Mouse (Mus musculus): Measurements from ENCODE around the gene Gtdc1. TPM values are rescaled to one million over a fixed set of nuclear protein-coding genes. Genes with fewer than 3 reads are reported as not detected.

Gene Gtdc1
- total RNA-seq, 1 experiment from 2014 or later, result 11.2 TPM

DNA sequence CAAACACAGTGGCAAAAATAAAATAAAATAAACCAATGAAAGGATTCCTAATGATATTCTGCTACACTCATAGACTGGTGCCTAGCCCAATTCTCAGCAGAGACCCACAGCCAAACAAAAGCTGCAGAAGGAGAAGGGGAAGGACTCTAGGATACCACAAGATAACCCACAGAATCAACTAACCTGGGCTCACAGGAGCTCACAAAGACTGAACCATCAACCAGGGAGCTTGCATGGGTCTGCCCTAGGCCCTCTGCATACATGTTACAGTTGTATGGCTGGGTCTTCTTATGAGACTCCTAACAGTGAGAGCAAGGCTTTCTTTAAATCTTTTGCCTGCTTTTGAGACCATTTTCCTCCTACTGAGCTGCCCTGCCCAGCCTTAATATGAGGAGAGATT lies 2.8 kb downstream of the Gtdc1 start:
- no peak for DNase-seq

DNA sequence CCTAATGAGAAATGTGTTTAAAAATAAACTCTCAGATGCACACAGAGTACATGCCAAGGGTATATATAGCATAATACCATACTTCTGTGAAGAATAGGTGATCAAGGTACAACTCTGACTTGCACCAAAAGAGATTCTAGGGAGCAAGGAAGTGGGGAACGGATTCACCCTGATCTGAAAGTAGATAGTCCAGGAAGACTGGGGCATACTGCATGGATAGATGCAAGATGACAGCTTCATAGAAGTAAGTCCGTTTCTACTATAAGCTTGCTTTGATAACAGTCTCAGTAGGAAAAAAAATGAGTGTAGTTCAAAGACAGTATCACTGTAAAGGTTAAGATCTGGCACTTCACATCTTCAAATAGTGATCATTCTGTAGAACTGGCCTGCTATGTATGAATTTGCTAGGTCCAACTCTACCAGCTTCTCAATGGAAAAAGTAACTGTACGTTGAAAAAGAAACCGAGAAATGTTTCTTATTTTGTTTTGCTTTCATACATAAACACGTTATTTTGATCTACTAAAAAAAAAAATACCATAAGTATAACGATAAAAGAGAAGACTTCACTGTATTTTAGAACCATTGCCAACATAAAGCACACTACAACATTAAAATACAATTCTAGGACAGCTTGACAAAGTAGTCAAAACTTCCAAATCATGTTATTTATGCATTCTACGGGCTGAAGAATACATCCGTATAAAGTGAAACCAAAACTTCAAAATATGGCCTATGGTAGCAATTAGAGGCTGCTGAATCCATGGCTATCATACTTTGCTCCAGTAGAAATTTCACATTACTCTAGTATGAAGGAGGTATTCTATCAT lies 4.2 kb downstream of the Gtdc1 start:
- DNase-seq, result no peak

DNA sequence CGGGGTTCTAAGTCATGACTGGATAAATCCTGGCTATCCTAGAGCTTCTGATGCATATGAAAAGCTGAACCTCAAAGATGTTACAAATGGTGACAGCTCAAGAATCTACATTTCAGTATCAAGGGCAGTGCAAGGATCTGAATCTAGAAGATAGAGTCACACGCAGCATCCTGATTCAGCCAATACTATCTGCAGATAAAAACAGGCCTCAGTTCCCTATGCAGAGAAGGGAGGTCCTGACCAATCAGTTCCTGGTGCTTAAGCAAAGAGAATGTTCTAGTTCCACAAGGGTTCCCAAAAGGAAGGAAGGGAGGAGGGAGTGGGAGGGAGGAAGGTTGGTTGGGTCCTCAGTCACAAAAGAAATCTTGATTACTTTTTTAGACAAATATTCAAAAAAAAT lies 5.0 kb downstream of the Gtdc1 start:
- no peak for DNase-seq

DNA sequence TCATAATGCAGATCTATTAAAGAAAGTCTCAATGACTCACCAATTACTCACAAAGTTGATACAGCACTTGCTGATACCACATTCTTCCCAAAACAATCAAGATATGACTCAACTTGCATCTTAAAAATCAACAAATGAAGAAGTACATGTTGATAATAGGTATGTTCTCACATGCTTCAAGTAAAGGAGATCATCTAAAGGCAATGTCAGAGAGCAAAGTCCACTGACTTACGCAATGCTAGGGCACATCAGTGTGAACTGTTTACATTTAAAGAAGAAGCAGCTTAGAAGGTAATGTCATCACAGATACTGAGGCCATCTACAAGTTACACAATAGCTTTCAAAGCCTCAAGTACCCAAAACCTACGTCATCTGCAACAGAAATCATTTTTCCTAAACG lies 7.0 kb downstream of the Gtdc1 start:
- DNase-seq, result no peak

DNA sequence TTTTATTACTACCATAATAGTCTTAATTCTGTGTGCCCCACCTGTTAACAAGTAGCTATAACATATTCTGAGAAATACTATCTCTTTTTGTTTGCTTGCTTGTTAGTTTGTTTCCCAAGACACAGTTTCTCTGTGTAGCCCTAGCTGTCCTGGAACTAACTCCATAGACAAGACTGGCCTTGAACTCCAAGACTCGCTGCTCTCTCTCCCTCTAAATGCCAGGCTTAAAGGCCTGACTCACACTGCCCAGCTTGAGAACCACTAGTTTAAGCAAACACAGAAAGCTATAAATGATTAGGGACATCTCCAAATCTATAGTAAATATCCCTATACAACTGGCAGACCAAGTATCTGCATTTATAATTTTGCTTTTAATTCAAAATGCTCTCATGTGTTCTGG lies 8.1 kb downstream of the Gtdc1 start:
- no peak for DNase-seq

DNA sequence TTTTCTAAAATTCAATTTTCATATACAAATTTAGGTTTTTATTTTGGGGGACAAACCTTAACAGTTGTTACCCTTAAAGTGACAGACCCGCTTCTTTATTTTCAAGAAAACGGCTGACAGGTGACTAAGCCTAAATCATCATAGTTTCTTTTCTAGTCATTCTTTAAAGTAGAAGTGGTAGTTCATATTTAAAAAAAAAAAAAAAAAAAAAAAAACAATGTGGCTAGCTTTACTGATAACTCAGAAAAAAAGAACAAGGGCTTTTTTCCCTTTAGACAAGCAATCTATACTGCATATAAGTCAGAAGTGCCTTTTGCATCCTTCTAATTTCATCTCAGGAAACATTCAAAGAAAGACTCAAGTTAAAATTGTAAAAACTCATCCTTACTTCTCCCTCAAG lies 8.7 kb downstream of the Gtdc1 start:
- no peak for DNase-seq

DNA sequence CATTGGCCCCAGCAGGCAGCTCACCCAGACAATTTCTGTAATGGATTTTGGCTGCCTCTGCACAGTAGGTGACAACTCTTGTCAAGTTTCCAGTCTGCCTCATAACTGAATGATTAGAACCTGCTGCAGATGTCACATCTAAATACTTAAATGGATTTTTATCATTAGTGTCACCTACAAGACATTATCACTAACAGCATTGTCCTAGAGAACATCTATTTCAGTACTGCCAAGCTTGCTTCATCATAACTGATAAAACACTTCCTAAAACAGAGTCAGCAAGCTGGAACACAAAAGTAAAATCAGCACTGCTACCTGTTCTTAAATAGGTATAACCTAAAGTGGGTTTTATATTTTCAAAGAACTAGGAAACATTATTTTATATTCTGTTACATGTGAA lies 11.2 kb downstream of the Gtdc1 start:
- DNase-seq, result no peak

DNA sequence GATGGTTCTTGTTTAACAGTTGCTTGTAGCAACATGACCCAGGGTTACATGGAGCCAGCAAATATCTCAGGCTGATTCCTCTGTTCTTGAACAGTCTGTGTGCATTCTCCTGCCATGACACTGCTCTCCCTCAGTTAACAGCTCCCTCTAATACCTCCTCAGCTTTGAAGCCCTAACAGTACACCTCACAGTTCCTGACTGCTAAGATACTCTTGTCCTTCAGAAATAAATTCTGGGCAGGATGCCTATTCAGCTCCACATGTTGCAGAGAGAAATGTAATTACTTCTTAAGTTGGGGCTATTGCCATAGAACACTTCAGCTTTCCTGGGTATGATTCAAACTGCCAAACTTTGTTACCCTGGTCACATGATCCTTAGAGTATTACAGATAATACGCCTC lies 29.7 kb downstream of the Gtdc1 start:
- DNase-seq, result no peak

DNA sequence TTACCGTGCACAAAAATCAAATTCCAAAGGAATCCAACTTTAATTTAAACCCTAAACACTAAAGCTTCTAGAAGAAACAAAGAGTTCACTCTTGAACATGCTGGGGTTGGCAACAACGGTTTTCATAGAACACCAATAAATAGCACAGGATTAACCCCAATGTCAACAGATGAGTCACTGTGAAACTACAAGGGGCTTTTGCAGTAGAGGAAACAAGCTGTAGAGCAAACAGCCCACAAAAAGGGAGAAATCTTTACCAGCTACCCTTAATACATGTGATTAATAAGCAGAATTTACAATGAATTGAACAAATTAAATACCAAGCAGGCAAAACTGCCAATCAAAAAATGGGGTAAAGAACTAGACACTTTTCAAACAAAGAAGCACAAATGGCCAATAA lies 53.7 kb downstream of the Gtdc1 start:
- DNase-seq, result no peak

DNA sequence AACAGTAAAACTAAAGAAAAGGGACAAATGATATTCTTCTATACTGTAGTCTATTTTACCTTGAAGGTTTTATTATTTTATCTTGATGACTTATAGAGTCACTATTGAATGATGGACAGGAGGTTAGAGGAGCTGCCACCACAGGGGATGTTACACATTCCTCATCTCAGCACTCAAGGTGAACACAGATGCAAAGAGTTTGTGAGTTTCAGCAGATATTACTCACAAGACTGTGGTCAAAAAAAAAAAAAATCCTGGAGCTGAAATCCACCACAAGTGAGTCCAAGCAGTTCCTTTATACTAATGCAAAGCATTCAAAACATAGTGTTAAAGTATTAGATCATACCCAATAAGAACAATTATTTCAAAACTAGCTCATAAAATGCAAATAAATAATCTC lies 62.7 kb downstream of the Gtdc1 start:
- DNase-seq, result no peak

DNA sequence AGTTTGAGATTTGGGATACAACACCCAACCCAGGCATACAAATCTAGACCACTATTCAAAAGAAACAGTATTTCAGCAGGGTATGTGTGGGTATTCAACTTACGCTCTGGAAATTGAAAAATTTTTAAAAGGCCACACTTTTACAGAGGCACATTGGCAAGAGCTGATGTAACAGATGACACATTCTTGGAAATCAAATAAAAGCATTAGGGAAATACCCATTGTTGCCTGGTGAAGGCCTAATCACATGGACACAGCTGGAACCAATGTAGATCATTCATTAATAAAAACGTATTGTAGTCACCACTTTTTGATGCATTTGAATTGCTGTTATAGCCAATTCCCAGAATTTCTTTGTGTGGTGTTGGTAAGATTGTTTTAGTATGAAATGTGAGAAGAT lies 73.0 kb downstream of the Gtdc1 start:
- no peak for DNase-seq

DNA sequence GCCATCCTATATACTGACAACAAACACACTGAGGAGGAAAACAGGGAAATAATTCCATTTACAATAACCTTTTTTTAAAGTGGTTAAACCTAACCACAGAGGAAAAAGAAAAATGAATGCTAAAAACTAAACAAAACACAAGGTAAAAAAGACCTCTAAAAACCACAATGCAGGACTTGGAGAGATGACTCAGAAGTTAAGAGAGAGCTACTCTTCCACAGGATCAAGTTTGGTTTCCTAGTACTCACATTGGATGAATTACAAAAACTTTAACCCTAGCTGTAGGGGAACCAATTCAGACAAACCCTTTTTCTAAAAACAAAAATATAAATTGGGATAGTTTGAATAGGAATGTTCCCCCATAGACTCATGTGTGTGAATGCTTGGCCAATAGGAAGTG lies 77.8 kb downstream of the Gtdc1 start:
- DNase-seq, result no peak

DNA sequence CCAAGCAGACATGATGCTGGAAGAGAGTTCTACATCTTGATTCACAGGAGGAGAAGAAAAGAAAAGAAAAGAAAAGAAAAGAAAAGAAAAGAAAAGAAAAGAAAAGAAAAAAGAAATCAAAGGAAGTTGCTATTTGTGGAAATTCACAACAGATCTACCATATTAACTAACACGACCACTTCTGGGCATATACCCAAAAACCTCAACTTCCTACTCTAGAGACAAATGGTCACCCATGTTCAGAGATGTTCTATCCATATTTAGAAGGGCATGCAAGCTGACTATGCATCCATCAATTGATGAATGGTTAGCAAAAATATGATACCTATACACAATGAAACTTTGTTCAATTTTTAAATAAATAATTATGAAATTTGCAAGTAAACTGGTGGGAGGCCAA lies 79.3 kb downstream of the Gtdc1 start:
- no peak for DNase-seq

DNA sequence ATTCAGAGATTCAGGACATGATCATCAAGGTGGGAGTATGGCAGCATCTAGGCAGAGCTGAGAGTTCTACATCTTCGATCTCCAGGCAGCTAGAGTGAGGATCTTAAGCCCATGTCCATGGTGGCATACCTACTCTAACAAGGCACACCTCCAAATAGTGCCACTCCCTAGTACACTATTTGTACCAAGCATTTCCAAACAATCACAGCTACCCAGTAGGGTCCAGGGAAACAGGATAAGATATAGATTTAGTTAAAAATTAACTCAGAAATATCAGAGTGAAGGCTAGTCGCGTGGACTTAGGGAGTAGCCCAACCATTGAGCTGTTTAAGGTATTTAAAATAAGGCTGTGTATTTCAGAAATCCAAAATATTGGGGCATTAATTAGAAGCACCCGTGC lies 82.0 kb downstream of the Gtdc1 start:
- no peak for DNase-seq

DNA sequence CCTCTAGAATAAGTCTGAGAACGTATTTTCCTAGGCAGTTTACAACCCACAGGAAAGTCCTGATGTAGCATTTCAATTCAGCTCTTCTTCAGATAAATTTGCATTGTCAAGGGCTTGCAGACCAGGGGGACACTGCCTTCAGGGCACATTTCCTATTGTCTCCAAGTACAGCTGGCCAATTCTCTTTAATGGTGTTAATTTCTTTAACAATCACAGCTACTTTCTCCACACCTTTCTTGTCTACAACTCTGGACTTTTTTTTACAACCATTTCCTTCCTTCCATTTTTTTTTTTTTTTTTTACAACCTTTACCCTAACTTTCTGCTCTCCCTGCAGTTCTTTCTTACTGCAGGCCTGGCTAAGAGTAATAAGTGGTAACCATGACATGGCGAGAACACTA lies 97.7 kb downstream of the Gtdc1 start:
- DNase-seq, result no peak

DNA sequence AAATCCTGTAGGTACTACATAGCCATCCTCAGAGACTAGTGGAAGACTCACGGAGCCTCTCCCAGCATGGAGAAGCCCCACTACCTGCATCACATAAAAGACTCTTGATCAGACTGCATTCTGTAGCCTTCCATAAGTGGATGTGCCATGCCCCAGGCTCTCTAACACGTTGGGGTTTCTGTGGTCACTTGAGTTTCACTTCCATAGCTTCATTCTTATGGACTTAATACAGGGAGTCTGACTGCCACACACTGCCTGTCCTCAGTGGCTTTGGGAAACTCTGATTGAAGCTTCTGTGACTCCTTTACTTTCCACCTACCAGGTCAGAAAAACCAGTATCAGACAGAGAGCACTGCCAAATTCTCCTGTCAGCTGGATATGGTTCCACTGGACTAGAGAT lies 98.1 kb downstream of the Gtdc1 start:
- no peak for DNase-seq

DNA sequence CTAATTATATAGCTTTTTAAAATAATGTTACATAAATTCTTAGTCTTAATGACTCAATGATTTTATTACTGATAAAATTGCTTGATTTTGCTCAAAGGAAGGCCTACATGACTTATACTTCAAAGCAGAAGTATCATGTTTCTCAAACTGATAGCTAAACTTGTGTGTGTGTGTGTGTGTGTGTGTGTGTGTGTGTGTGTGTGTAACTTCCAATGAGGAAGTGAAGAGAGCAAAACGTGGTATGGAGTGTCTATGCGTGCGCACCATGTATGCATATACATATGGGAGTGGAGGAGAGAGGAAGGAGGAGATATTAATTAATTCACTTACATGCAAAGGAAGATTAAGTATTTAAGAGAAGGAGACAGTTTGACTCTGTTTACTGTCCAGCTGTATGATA lies 100.8 kb downstream of the Gtdc1 start:
- DNase-seq, result no peak

DNA sequence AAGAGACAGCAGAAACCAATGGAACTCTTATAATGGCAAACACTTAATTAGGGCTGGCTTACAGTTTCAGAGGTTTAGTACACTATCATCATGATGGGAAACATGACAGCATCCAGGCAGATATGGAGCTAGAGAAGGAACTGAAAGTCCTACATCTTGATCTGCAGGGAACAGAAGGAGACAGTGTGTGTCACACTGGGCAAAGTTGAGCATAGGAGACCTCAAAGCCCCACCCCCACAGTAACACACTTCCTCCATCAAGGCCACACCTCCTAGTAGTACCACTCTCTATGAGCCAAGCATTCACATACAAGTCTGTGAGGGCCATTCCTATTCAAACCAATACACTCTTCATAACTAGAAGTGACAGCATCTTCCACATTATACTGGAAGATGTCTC lies 109.7 kb downstream of the Gtdc1 start:
- DNase-seq, result no peak

DNA sequence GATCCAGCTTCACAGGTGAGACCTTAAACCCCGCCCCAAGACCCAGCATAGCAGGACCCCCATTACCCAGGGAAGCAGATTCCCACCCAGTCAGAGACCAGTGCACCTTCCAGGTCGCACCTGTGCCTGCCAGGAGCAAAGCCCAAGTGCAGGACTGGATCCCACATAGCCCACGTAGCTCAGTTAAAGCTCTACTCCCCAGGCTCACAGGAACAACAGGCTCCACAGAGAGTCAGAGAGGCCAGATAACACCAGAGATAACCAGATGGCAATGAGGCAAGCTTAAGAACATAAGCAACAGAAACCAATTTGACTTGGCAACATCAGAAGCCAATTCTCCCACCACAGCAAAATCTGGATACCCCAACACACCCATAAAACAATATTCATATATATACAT lies 113.7 kb downstream of the Gtdc1 start:
- DNase-seq, result no peak

DNA sequence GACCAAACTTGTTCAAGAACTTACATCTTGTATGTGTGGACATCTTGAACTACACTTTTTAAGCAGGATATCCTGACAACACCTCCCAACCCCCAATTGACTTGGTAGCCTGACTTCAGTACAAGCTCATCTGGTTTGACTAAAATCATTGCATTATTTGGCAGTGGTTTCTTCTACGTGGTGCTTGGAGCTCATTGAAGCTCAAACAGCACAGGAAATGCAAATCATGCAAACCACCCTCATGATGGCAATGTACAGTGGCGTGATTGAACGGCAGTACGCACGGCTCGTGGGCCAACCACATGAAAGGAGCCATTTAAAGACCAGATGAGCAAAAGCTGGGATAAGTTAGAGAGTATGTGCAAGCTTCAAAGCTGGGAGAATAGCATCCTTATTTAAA lies 123.0 kb downstream of the Gtdc1 start:
- DNase-seq, result no peak

DNA sequence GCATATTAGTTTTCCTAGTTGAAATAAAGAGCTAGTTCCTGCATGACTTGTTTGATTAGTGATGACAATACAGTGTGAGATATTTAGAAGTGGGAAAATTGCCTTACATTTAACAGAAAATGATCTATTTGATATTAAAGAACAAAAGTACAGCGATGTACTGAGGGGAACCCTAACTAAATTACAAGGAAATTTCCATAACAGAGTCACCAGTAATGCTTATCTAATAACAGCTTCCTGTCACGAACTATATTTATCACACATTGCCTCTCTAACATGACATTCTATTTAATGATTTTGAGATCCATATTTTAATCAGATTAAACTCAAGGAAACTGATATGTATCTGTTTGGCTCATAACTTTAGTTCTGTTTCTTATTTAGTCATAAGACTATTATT lies 126.1 kb downstream of the Gtdc1 start:
- no peak for DNase-seq

DNA sequence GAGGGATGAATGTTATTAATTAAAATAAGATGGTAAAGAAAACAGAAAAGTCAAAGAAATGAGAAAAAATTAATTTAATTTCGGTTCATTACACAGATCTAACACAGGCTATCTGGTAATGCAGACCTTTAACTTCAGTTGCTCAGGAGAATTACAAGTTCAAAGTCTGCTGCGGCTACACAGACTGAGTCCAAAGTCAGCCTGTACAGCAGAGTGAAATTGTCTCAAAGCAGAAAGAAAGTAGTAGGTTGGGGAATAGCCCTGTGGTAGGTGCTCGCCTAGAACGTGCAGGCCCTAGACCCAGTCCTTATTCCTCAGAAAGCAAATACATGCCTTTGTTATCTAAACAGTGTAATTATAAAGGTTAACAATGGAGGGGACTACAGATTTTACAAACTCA lies 135.6 kb downstream of the Gtdc1 start:
- DNase-seq, result no peak

DNA sequence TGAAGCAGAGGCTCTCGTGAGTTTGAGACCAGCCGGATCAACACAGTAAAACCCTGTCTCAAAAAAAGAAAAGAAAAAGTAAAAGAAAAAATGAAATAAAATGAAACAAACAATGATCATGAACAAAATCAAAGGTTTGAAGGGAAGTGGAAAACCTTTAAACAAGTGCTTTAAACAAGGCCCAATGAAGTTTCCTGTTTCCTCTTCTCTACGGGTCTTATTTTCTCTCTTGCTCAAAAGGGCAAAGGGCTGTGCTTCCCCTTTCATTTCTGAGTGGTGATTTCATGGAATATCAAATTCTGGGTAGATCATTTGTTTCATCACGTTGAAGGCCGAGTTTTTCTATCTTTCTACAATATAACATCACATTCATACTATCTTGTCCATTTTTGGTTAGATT lies 136.3 kb downstream of the Gtdc1 start:
- no peak for DNase-seq

DNA sequence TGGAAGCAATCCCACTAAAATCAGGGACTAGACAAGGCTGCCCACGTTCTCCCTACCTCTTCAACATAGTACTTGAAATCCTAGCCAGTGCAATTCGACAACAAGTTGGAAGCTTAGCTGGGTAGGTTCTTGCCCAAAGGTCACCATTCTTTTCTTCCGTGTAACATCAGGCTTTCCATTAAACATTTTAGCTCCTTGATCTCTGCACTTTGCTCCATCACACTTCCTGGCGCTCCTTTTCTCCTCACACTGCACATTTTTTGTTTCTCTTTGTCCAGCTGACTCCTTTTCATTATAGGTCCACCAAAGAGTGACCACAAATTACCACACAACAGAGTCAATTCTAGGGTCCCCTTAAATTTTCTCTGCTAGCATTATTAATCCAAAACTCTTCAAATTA lies 144.7 kb downstream of the Gtdc1 start:
- DNase-seq, result no peak

DNA sequence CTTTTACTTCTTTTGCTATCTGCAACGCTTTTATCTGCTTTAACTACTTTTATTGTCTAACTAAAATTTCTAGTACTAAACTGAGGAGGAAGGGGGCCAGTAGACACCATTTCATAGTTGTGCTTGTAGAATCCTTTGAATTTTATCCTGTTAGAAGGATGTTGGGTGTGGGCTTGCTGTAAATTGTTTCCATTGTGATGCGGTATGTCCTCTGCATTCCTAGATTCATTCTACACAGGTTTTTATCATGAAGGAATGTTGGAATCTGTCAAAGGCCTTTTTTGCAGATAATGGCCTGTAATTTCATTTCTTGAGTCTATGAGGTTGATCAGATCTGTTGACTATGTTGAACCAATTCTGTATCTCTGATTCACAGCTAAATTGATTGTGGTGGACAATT lies 146.5 kb downstream of the Gtdc1 start:
- no peak for DNase-seq
